Mouse (Mus musculus): ENCODE measurements around the gene Gm26558.
A peak's percentile ranks its signal among the peaks of the same experiment; 100 is the strongest.

Gm26558 gene

GRCm38 (mm10) chr2:70661715-70662495 lies at the start of gene Gm26558:
Gm26558 (minus strand) TSS chr2:70662108.
- no peak for DNase-seq (ENCODE audit: low read depth)

GRCm38 (mm10) chr2:70710878-70711277 lies 49.0 kb upstream of the Gm26558 start:
- DNase-seq (ENCODE audit: low read depth), result no peak

- no peak for DNase-seq (ENCODE audit: low read depth)
These were observed 48.3 kb upstream of the Gm26558 start for GRCm38 (mm10) chr2:70710236-70710635.

GRCm38 (mm10) chr2:70708986-70709730 lies 47.2 kb upstream of the Gm26558 start:
- DNase-seq (ENCODE audit: low read depth), result no peak

- no peak for DNase-seq (ENCODE audit: low read depth)
These were observed 40.5 kb upstream of the Gm26558 start for GRCm38 (mm10) chr2:70702403-70702802.

GRCm38 (mm10) chr2:70701571-70701970 lies 39.7 kb upstream of the Gm26558 start:
- peak; percentile 63 for DNase-seq (ENCODE audit: low read depth)

- no peak for DNase-seq (ENCODE audit: low read depth)
These were observed 38.9 kb upstream of the Gm26558 start for GRCm38 (mm10) chr2:70700851-70701250.

- no peak for DNase-seq (ENCODE audit: low read depth)
These were observed 33.8 kb upstream of the Gm26558 start for GRCm38 (mm10) chr2:70695712-70696111.

GRCm38 (mm10) chr2:70690195-70690594 lies 28.3 kb upstream of the Gm26558 start:
- no peak for DNase-seq (ENCODE audit: low read depth)

- no peak for DNase-seq (ENCODE audit: low read depth)
These were observed 26.7 kb upstream of the Gm26558 start for GRCm38 (mm10) chr2:70688454-70689078.

- DNase-seq (ENCODE audit: low read depth), result no peak
These were observed 20.4 kb upstream of the Gm26558 start for GRCm38 (mm10) chr2:70682324-70682723.

- peak; percentile 33 for DNase-seq (ENCODE audit: low read depth)
These were observed 11.7 kb upstream of the Gm26558 start for GRCm38 (mm10) chr2:70673445-70674126.

- no peak for DNase-seq (ENCODE audit: low read depth)
These were observed 10.6 kb upstream of the Gm26558 start for GRCm38 (mm10) chr2:70672476-70672875.

GRCm38 (mm10) chr2:70669896-70670295 lies 8.0 kb upstream of the Gm26558 start:
- no peak for DNase-seq (ENCODE audit: low read depth)

GRCm38 (mm10) chr2:70669241-70669640 lies 7.3 kb upstream of the Gm26558 start:
- no peak for DNase-seq (ENCODE audit: low read depth)

- no peak for DNase-seq (ENCODE audit: low read depth)
These were observed 5.1 kb upstream of the Gm26558 start for GRCm38 (mm10) chr2:70667016-70667415.

GRCm38 (mm10) chr2:70663764-70664163 lies 1.9 kb upstream of the Gm26558 start:
- peak; percentile 55 for DNase-seq (ENCODE audit: low read depth)

- peak; percentile 97 for DNase-seq (ENCODE audit: low read depth)
These were observed 807 bp downstream of the Gm26558 start, which contains the start of gene Gorasp2 for GRCm38 (mm10) chr2:70660887-70661714. Gorasp2 (plus strand) TSS chr2:70661576.

GRCm38 (mm10) chr2:70657083-70657482 lies 4.8 kb downstream of the Gm26558 start:
- no peak for DNase-seq (ENCODE audit: low read depth)

- no peak for DNase-seq (ENCODE audit: low read depth)
These were observed 10.1 kb downstream of the Gm26558 start for GRCm38 (mm10) chr2:70651820-70652219.

- no peak for DNase-seq (ENCODE audit: low read depth)
These were observed 12.4 kb downstream of the Gm26558 start for GRCm38 (mm10) chr2:70649471-70649870.
